In genomic region chr17:28707136-28707627, GRCm38 (mm10) we compare ENCODE assay signal across 20 mouse cellular contexts. TPM values are rescaled to one million over a fixed set of nuclear protein-coding genes. Genes with fewer than 3 reads are reported as not detected.
DNase-seq lines count a peak whose midpoint lies in the region; ATAC-seq and TF ChIP-seq lines count a peak whose summit lies in the region.
"Had no signal": no experiment of that assay in that cellular context is flagged by ENCODE, and none has a peak within 500 bp of the region (broad histone marks: within the 10 kb centered on the region; RNA-seq: fewer than 3 reads in every experiment).

No protein-coding gene starts in this region.

- intact Hi-C loops in gastrocnemius, adult 2 months (cut with DNase I): loop anchor here (10.0 kb wide), 1 partner anchor 818 kb away; no protein-coding TSS in a partner anchor

- no peak overlapping the region for H3K4me2 ChIP-seq in liver, postnatal 0 days (ENCODE audit: low read depth, low read length)
- no peak overlapping the region for H3K4me2 ChIP-seq in liver, embryonic 11.5 days
- H3K4me2 ChIP-seq in intestine, embryonic 16.5 days (ENCODE audit: low read depth, low read length): no peak overlapping the region
- peak overlapping the region; percentile 8 for H3K4me2 ChIP-seq in myocyte (ENCODE audit: low read depth)
- H3K4me2 ChIP-seq: embryonic facial prominence, embryonic 12.5 days; limb, embryonic 13.5 days; midbrain, embryonic 13.5 days had no signal

- no peak for TF ChIP-seq POLR2A in myocyte (IDR thresholded peaks at IDR 0.05; ENCODE audit: insufficient read length, low read depth)

- H3ac ChIP-seq in myocyte (ENCODE audit: control insufficient read depth, insufficient read length): no peak overlapping the region

- DNase-seq in gastrocnemius, adult 2 months: peak; percentile 17
- no peak for DNase-seq in gastrocnemius, adult 18-20 months (ENCODE audit: low spot score)
- DNase-seq in liver, postnatal 0 days: no peak
- no peak for DNase-seq in liver, embryonic 11.5 days (ENCODE audit: low spot score)
- DNase-seq in natural killer cell, adult 2 months (ENCODE audit: low spot score in 2 of 2): no peak
- DNase-seq: cerebellum, adult 8-10 months; forebrain, postnatal 0 days; gastrocnemius, postnatal 14 days; layer of hippocampus, postnatal 36 days; lung, postnatal 14 days; right cerebral cortex, postnatal 4 days had no signal

- H3K79me2 ChIP-seq in myocyte (ENCODE audit: control insufficient read depth, insufficient read depth): peaks cover 80% of the 10 kb centered on the region

- no peak overlapping the region for H3K9ac ChIP-seq in liver, postnatal 0 days (replicated peaks)
- H3K9ac ChIP-seq in liver, embryonic 11.5 days (ENCODE audit: low read depth, low read length): no peak overlapping the region
- H3K9ac ChIP-seq in intestine, embryonic 16.5 days (ENCODE audit: low read depth, low read length): no peak overlapping the region
- H3K9ac ChIP-seq: embryonic facial prominence, embryonic 12.5 days; forebrain, postnatal 0 days; midbrain, embryonic 13.5 days had no signal

- no peak for TF ChIP-seq EP300 in liver, postnatal 0 days (IDR thresholded peaks at IDR 0.05; ENCODE audit: low read depth)

- H3K36me3 ChIP-seq in liver, postnatal 0 days (replicated peaks; ENCODE audit: insufficient read depth, low read length): 0 out of 2 replicates have a peak, but pooled peaks cover 6% of the 10 kb centered on the region
- peaks cover 3% of the 10 kb centered on the region; the same call in 1 of the 2 replicates for H3K36me3 ChIP-seq in liver, embryonic 11.5 days (ENCODE audit: control insufficient read depth, insufficient read depth, low read length)
- H3K36me3 ChIP-seq in intestine, embryonic 16.5 days (ENCODE audit: control insufficient read depth, insufficient read depth, low read length): no peaks in the 10 kb centered on the region
- H3K36me3 ChIP-seq in myocyte (ENCODE audit: control insufficient read depth, insufficient read depth): no peaks in the 10 kb centered on the region
- H3K36me3 ChIP-seq: embryonic facial prominence, embryonic 12.5 days; midbrain, embryonic 13.5 days had no signal

- H3K27ac ChIP-seq in gastrocnemius, adult 2 months: peak overlapping the region; percentile 84
- H3K27ac ChIP-seq in liver, postnatal 0 days (ENCODE audit: low read depth): peak overlapping the region; percentile 60; the same call in 1 of the 2 replicates
- H3K27ac ChIP-seq in liver, embryonic 11.5 days (ENCODE audit: low read depth, low read length): no peak overlapping the region
- no peak overlapping the region for H3K27ac ChIP-seq in intestine, embryonic 16.5 days (ENCODE audit: low read length)
- H3K27ac ChIP-seq: embryonic facial prominence, embryonic 12.5 days; limb, embryonic 13.5 days; midbrain, embryonic 13.5 days; stomach, postnatal 0 days had no signal

- H3K4me1 ChIP-seq in liver, postnatal 0 days (ENCODE audit: insufficient read depth): peaks cover 50% of the 10 kb centered on the region
- peaks cover 39% of the 10 kb centered on the region for H3K4me1 ChIP-seq in liver, embryonic 11.5 days (replicated peaks; ENCODE audit: control insufficient read depth, insufficient read depth, low read length)
- peaks cover 45% of the 10 kb centered on the region for H3K4me1 ChIP-seq in intestine, embryonic 16.5 days (ENCODE audit: control insufficient read depth, insufficient read depth, low read length)

- no peaks in the 10 kb centered on the region for H3K9me3 ChIP-seq in liver, postnatal 0 days (ENCODE audit: low read length)
- H3K9me3 ChIP-seq in liver, embryonic 11.5 days (ENCODE audit: control insufficient read depth, low read length): no peaks in the 10 kb centered on the region
- H3K9me3 ChIP-seq in intestine, embryonic 16.5 days (ENCODE audit: control insufficient read depth, low read length): no peaks in the 10 kb centered on the region
- H3K9me3 ChIP-seq: embryonic facial prominence, embryonic 12.5 days; limb, embryonic 13.5 days; midbrain, embryonic 13.5 days had no signal

- no peaks in the 10 kb centered on the region for H3K27me3 ChIP-seq in liver, postnatal 0 days (ENCODE audit: insufficient read depth, low read length)
- no peaks in the 10 kb centered on the region for H3K27me3 ChIP-seq in liver, embryonic 11.5 days (replicated peaks; ENCODE audit: control insufficient read depth, insufficient read depth, low read length)
- H3K27me3 ChIP-seq in intestine, embryonic 16.5 days (replicated peaks; ENCODE audit: control insufficient read depth, insufficient read depth, low read length): no peaks in the 10 kb centered on the region
- H3K27me3 ChIP-seq in myocyte (ENCODE audit: control insufficient read depth, insufficient read depth, insufficient read length): no peaks in the 10 kb centered on the region
- H3K27me3 ChIP-seq: CH12.LX; embryonic facial prominence, embryonic 12.5 days; limb, embryonic 13.5 days; midbrain, embryonic 13.5 days had no signal

- H3K4me3 ChIP-seq in gastrocnemius, adult 2 months: peak overlapping the region; percentile 13; the same call in 1 of the 2 replicates
- H3K4me3 ChIP-seq in liver, postnatal 0 days (ENCODE audit: low read depth, low read length): no peak overlapping the region
- H3K4me3 ChIP-seq in liver, embryonic 11.5 days (ENCODE audit: low read depth, low read length): no peak overlapping the region
- H3K4me3 ChIP-seq in intestine, embryonic 16.5 days (ENCODE audit: low read length): no peak overlapping the region
- H3K4me3 ChIP-seq in myocyte: no peak overlapping the region
- H3K4me3 ChIP-seq: embryonic facial prominence, embryonic 12.5 days; limb, embryonic 13.5 days; midbrain, embryonic 13.5 days had no signal

- TF ChIP-seq CTCF in gastrocnemius, adult 2 months (IDR thresholded peaks at IDR 0.05): no peak
- no peak for TF ChIP-seq CTCF in liver, postnatal 0 days (IDR thresholded peaks at IDR 0.05; ENCODE audit: low read depth)

- 72% methylated on average over 3 of the region's 3 CpGs for WGBS in liver, postnatal 0 days (ENCODE audit: insufficient replicate concordance)
- WGBS in liver, embryonic 11.5 days: 86% methylated on average over 3 of the region's 3 CpGs
- WGBS in intestine, embryonic 16.5 days: 82% methylated on average over 3 of the region's 3 CpGs

- no peak for ATAC-seq in liver, postnatal 0 days
- ATAC-seq in liver, embryonic 11.5 days (replicated peaks; ENCODE audit: low FRiP score): no peak
- 0 out of 2 replicates have a peak, but pooled peaks have one; percentile 14 for ATAC-seq in intestine, embryonic 16.5 days
- no peak for ATAC-seq in megakaryocyte-erythroid progenitor cell, adult 5-6 weeks (replicated peaks; ENCODE audit: low FRiP score, low TSS enrichment, poor library complexity, severe bottlenecking)
- ATAC-seq: forebrain, postnatal 0 days; midbrain, embryonic 13.5 days had no signal

TF ChIP-seq in myocyte, 11 proteins besides CTCF, POLR2A, EP300 and RAD21:
- TF ChIP-seq REST (IDR thresholded peaks at IDR 0.05; ENCODE audit: insufficient read depth, insufficient read length) (no peak), MYOD1 (IDR thresholded peaks at IDR 0.05; ENCODE audit: control insufficient read depth in 1 of 3, insufficient read length in 2 of 3, low read depth in 2 of 3) (no peak), TCF3 (IDR thresholded peaks at IDR 0.05; ENCODE audit: insufficient read length, low read depth) (no peak), E2F4 (IDR thresholded peaks at IDR 0.05; ENCODE audit: insufficient read depth) (no peak), MAX (IDR thresholded peaks at IDR 0.05; ENCODE audit: low read depth) (no peak), TCF12 (IDR thresholded peaks at IDR 0.05; ENCODE audit: insufficient read depth, poor library complexity, severe bottlenecking) (no peak), CEBPB (IDR thresholded peaks at IDR 0.05; ENCODE audit: insufficient read depth, poor library complexity, severe bottlenecking) (no peak), USF1 (IDR thresholded peaks at IDR 0.05; ENCODE audit: low read depth) (no peak), MYOG (IDR thresholded peaks at IDR 0.05; ENCODE audit: control insufficient read depth in 1 of 3, insufficient read depth in 1 of 3, insufficient read length in 2 of 3, low read depth in 2 of 3) (no peak), SRF (IDR thresholded peaks at IDR 0.05; ENCODE audit: control insufficient read depth, insufficient read length, low read depth) (no peak), POLR2AphosphoS2 (IDR thresholded peaks at IDR 0.05; ENCODE audit: insufficient read length, low read depth) (no peak)

RNA-seq across cellular contexts. Expression of gene Mapk14, which starts 16.1 kb away (rescaled TPM):
- 10 to 100 TPM; 87.8 to 99.6 TPM for total RNA-seq in gastrocnemius, adult 2 months (2021)
- 10 to 100 TPM; 87.4 to 93.2 TPM for total RNA-seq in gastrocnemius, adult 18-20 months (2021)
- 23.6 and 24.5 TPM in 2 replicates for polyA plus RNA-seq in liver, postnatal 0 days (2015; fragmentation: Nextera tagmentation; extraction: Ambion mirVana)
- polyA plus RNA-seq in liver, embryonic 11.5 days (2014; fragmentation: Nextera tagmentation; extraction: Ambion mirVana): 58.5 and 64.6 TPM in 2 replicates
- 34.5 and 37.5 TPM in 2 replicates for polyA plus RNA-seq in intestine, embryonic 16.5 days (2015; fragmentation: Nextera tagmentation; extraction: Ambion mirVana)
- 34.6 TPM for polyA plus RNA-seq in myocyte (2012; fragmentation: generic; extraction: Trizol)
- total RNA-seq in megakaryocyte-erythroid progenitor cell, adult 5-6 weeks (2014; fragmentation: Nextera tagmentation): 93.9 and 100 TPM in 2 replicates
- 54.0 and 87.6 TPM in 2 replicates for total RNA-seq in megakaryocyte-erythroid progenitor cell, adult 5-6 weeks (2017)

RNA-seq across cellular contexts. Expression of gene Slc26a8, which starts 17.1 kb away (rescaled TPM):
- total RNA-seq in gastrocnemius, adult 2 months (2021): under 1 TPM; 0.38 to 0.50 TPM
- total RNA-seq in gastrocnemius, adult 18-20 months (2021): under 1 TPM; 0.17 to 0.18 TPM
- 0.32 and 0.51 TPM in 2 replicates for polyA plus RNA-seq in liver, postnatal 0 days (2015; fragmentation: Nextera tagmentation; extraction: Ambion mirVana)
- 0.34 and 0.75 TPM in 2 replicates for polyA plus RNA-seq in liver, embryonic 11.5 days (2014; fragmentation: Nextera tagmentation; extraction: Ambion mirVana)
- 0.17 and 0.28 TPM in 2 replicates for polyA plus RNA-seq in intestine, embryonic 16.5 days (2015; fragmentation: Nextera tagmentation; extraction: Ambion mirVana)
- not detected for polyA plus RNA-seq in myocyte (2012; fragmentation: generic; extraction: Trizol)
- 1.9 and 3.7 TPM in 2 replicates for total RNA-seq in megakaryocyte-erythroid progenitor cell, adult 5-6 weeks (2014; fragmentation: Nextera tagmentation)
- 1.2 TPM in 1 of 2 replicates, not detected in the other for total RNA-seq in megakaryocyte-erythroid progenitor cell, adult 5-6 weeks (2017)
- total RNA-seq: CH12.LX; hematopoietic stem cell, adult 5-6 weeks had no signal

RNA-seq across cellular contexts. Expression of gene AC170998.1, which starts 18.7 kb away (rescaled TPM):
- total RNA-seq in gastrocnemius, adult 2 months (2021): under 1 TPM; 0.39 to 0.71 TPM
- under 1 TPM in 1 of 2 experiments, not detected in 1; 0.66 TPM for total RNA-seq in gastrocnemius, adult 18-20 months (2021)
- 0.80 and 1.1 TPM in 2 replicates for polyA plus RNA-seq in liver, postnatal 0 days (2015; fragmentation: Nextera tagmentation; extraction: Ambion mirVana)
- 0.84 and 3.6 TPM in 2 replicates for polyA plus RNA-seq in liver, embryonic 11.5 days (2014; fragmentation: Nextera tagmentation; extraction: Ambion mirVana)
- 2.1 TPM in 2 replicates for polyA plus RNA-seq in intestine, embryonic 16.5 days (2015; fragmentation: Nextera tagmentation; extraction: Ambion mirVana)
- not detected for polyA plus RNA-seq in myocyte (2012; fragmentation: generic; extraction: Trizol)
- total RNA-seq in megakaryocyte-erythroid progenitor cell, adult 5-6 weeks (2014; fragmentation: Nextera tagmentation): 8.7 and 12.8 TPM in 2 replicates
- total RNA-seq in megakaryocyte-erythroid progenitor cell, adult 5-6 weeks (2017): not detected in 2 replicates

Comparison
In these comparisons a context has a peak if more than half of its experiments do, and no peak if none do; other contexts are left out.
1. H3K27ac ChIP-seq: peak in gastrocnemius, adult 2 months (single experiment) and liver, postnatal 0 days (single experiment); none in liver, embryonic 11.5 days (single experiment) and intestine, embryonic 16.5 days (single experiment).